Mouse (Mus musculus): ENCODE results near the gene Ndufa10. TPM values are rescaled to one million over a fixed set of nuclear protein-coding genes. Genes with fewer than 3 reads are reported as not detected.

Ndufa10 gene
- polyA plus RNA-seq, 1 experiment from 2014 or later = 210 TPM

DNA sequence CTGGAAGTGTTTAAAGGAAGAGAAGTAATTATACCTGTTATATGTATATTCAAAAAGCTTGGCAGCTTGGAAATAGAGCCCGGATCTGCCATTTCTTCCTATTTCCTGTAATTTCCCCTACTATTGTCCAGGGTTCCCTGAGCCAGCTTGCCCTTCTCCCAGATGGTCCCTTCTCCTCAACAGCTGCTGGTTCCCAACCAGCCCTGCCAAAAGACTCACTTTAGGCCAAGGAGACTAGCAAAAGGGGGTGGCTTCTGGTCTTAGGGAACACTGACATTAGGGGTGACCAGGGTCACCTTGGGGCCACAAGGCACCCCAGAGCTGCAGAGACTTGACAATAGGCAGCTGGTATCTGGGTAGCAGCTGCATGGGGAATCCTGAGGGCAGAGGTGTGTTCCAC, 38.7 kb downstream of the Ndufa10 start:
- WGBS (ENCODE audit: insufficient replicate concordance) = 74% methylated on average over 1 of the region's 1 CpGs
- no peaks in the 10 kb centered on the region for H3K4me1 ChIP-seq (ENCODE audit: insufficient read depth)

GRCm38 (mm10) chr1:92432791-92433190, 40.9 kb downstream of the Ndufa10 start:
- no peaks in the 10 kb centered on the region for H3K4me1 ChIP-seq (ENCODE audit: insufficient read depth)
- no peak for TF ChIP-seq EP300 (IDR thresholded peaks at IDR 0.05; ENCODE audit: low read depth)
- TF ChIP-seq CTCF (IDR thresholded peaks at IDR 0.05; ENCODE audit: low read depth) = no peak
- H3K9me3 ChIP-seq (ENCODE audit: low read length) = no peaks in the 10 kb centered on the region
- no peak overlapping the region for H3K27ac ChIP-seq (ENCODE audit: low read depth)
- no peak overlapping the region for H3K4me2 ChIP-seq (ENCODE audit: low read depth, low read length)
- H3K9ac ChIP-seq (replicated peaks) = no peak overlapping the region
- WGBS (ENCODE audit: insufficient replicate concordance) = 74% methylated on average over 9 of the region's 9 CpGs
- no peak for ATAC-seq
- DNase-seq = no peak
- H3K27me3 ChIP-seq (ENCODE audit: insufficient read depth, low read length) = no peaks in the 10 kb centered on the region
- no peak overlapping the region for H3K4me3 ChIP-seq (ENCODE audit: low read depth, low read length)
- no peaks in the 10 kb centered on the region for H3K36me3 ChIP-seq (replicated peaks; ENCODE audit: insufficient read depth, low read length)

More for the DNA sequence above, 38.7 kb downstream of the Ndufa10 start:
- DNase-seq (no peak), ATAC-seq (no peak)
- no peak overlapping the region for H3K4me3 ChIP-seq (ENCODE audit: low read depth, low read length)
- H3K36me3 ChIP-seq (replicated peaks; ENCODE audit: insufficient read depth, low read length) = peaks cover 5% of the 10 kb centered on the region; the same call in 1 of the 2 replicates
- TF ChIP-seq EP300 (IDR thresholded peaks at IDR 0.05; ENCODE audit: low read depth) (no peak), CTCF (IDR thresholded peaks at IDR 0.05; ENCODE audit: low read depth) (no peak)
- H3K9me3 ChIP-seq (ENCODE audit: low read length) = no peaks in the 10 kb centered on the region
- H3K4me2 ChIP-seq (ENCODE audit: low read depth, low read length) = no peak overlapping the region
- no peak overlapping the region for H3K9ac ChIP-seq (replicated peaks)
- H3K27me3 ChIP-seq (ENCODE audit: insufficient read depth, low read length) = no peaks in the 10 kb centered on the region
- H3K27ac ChIP-seq (ENCODE audit: low read depth) = no peak overlapping the region

GRCm38 (mm10) chr1:92432098-92432497, 41.6 kb downstream of the Ndufa10 start:
- no peak for TF ChIP-seq CTCF (IDR thresholded peaks at IDR 0.05; ENCODE audit: low read depth)
- TF ChIP-seq EP300 (IDR thresholded peaks at IDR 0.05; ENCODE audit: low read depth) = no peak
- Histone ChIP-seq H3K9me3 (ENCODE audit: low read length) (no peaks in the 10 kb centered on the region), H3K4me3 (ENCODE audit: low read depth, low read length) (no peak overlapping the region), H3K36me3 (replicated peaks; ENCODE audit: insufficient read depth, low read length) (no peaks in the 10 kb centered on the region), H3K27ac (ENCODE audit: low read depth) (no peak overlapping the region), H3K9ac (replicated peaks) (no peak overlapping the region), H3K27me3 (ENCODE audit: insufficient read depth, low read length) (no peaks in the 10 kb centered on the region), H3K4me2 (ENCODE audit: low read depth, low read length) (no peak overlapping the region), H3K4me1 (ENCODE audit: insufficient read depth) (no peaks in the 10 kb centered on the region)
- ATAC-seq (no peak), DNase-seq (no peak)
- 82% methylated on average over 4 of the region's 4 CpGs for WGBS (ENCODE audit: insufficient replicate concordance)

- no peaks in the 10 kb centered on the region for H3K9me3 ChIP-seq (ENCODE audit: low read length)
- no peaks in the 10 kb centered on the region for H3K4me1 ChIP-seq (ENCODE audit: insufficient read depth)
- no peaks in the 10 kb centered on the region for H3K27me3 ChIP-seq (ENCODE audit: insufficient read depth, low read length)
- H3K4me3 ChIP-seq (ENCODE audit: low read depth, low read length) = no peak overlapping the region
- H3K27ac ChIP-seq (ENCODE audit: low read depth) = no peak overlapping the region
- no peak overlapping the region for H3K9ac ChIP-seq (replicated peaks)
- ATAC-seq (no peak), DNase-seq (no peak)
- no peak for TF ChIP-seq EP300 (IDR thresholded peaks at IDR 0.05; ENCODE audit: low read depth)
- no peak for TF ChIP-seq CTCF (IDR thresholded peaks at IDR 0.05; ENCODE audit: low read depth)
- H3K4me2 ChIP-seq (ENCODE audit: low read depth, low read length) = no peak overlapping the region
- WGBS (ENCODE audit: insufficient replicate concordance) = 65% methylated on average over 3 of the region's 3 CpGs
- no peaks in the 10 kb centered on the region for H3K36me3 ChIP-seq (replicated peaks; ENCODE audit: insufficient read depth, low read length)
Measured at GRCm38 (mm10) chr1:92431420-92431819, 42.2 kb downstream of the Ndufa10 start.

DNA sequence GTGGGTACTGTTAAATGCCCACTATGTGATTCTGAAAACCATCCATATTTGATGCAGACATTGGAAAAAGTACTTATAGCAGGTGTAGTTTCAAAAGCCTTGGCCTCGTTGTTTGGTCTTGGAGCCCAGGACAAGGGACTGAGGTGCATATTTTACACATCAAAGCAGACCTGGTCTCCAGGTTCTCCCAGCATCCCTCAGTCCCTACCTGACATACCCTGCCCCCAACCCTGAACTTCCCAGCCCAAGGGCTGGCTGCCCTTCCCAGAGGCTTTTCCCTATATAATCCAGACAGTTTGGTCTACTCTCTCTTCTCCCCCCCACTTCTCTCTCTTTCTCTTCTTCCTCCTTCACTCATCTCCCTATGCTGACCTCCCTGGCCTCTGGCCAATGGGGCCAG, 42.7 kb downstream of the Ndufa10 start:
- no peak for ATAC-seq
- Histone ChIP-seq H3K27ac (ENCODE audit: low read depth) (no peak overlapping the region), H3K9ac (replicated peaks) (no peak overlapping the region), H3K9me3 (ENCODE audit: low read length) (no peaks in the 10 kb centered on the region), H3K27me3 (ENCODE audit: insufficient read depth, low read length) (no peaks in the 10 kb centered on the region), H3K4me3 (ENCODE audit: low read depth, low read length) (no peak overlapping the region), H3K4me1 (ENCODE audit: insufficient read depth) (no peaks in the 10 kb centered on the region), H3K4me2 (ENCODE audit: low read depth, low read length) (no peak overlapping the region), H3K36me3 (replicated peaks; ENCODE audit: insufficient read depth, low read length) (no peaks in the 10 kb centered on the region)
- no peak for TF ChIP-seq EP300 (IDR thresholded peaks at IDR 0.05; ENCODE audit: low read depth)
- no peak for DNase-seq
- 74% methylated on average over 1 of the region's 1 CpGs for WGBS (ENCODE audit: insufficient replicate concordance)

- no peak overlapping the region for H3K27ac ChIP-seq (ENCODE audit: low read depth)
- ATAC-seq (no peak), DNase-seq (no peak)
- TF ChIP-seq CTCF (IDR thresholded peaks at IDR 0.05; ENCODE audit: low read depth) (no peak), EP300 (IDR thresholded peaks at IDR 0.05; ENCODE audit: low read depth) (no peak)
- H3K36me3 ChIP-seq (replicated peaks; ENCODE audit: insufficient read depth, low read length) = no peaks in the 10 kb centered on the region
- no peaks in the 10 kb centered on the region for H3K4me1 ChIP-seq (ENCODE audit: insufficient read depth)
- 67% methylated on average over 7 of the region's 7 CpGs for WGBS (ENCODE audit: insufficient replicate concordance)
- no peak overlapping the region for H3K4me2 ChIP-seq (ENCODE audit: low read depth, low read length)
- no peaks in the 10 kb centered on the region for H3K9me3 ChIP-seq (ENCODE audit: low read length)
- no peaks in the 10 kb centered on the region for H3K27me3 ChIP-seq (ENCODE audit: insufficient read depth, low read length)
- H3K9ac ChIP-seq (replicated peaks) = no peak overlapping the region
- no peak overlapping the region for H3K4me3 ChIP-seq (ENCODE audit: low read depth, low read length)
Measured at GRCm38 (mm10) chr1:92424714-92425113, 48.9 kb downstream of the Ndufa10 start.

- Histone ChIP-seq H3K27ac (ENCODE audit: low read depth) (no peak overlapping the region), H3K4me1 (ENCODE audit: insufficient read depth) (no peaks in the 10 kb centered on the region), H3K4me3 (ENCODE audit: low read depth, low read length) (no peak overlapping the region), H3K36me3 (replicated peaks; ENCODE audit: insufficient read depth, low read length) (no peaks in the 10 kb centered on the region), H3K9me3 (ENCODE audit: low read length) (no peaks in the 10 kb centered on the region), H3K4me2 (ENCODE audit: low read depth, low read length) (no peak overlapping the region), H3K27me3 (ENCODE audit: insufficient read depth, low read length) (no peaks in the 10 kb centered on the region), H3K9ac (replicated peaks) (no peak overlapping the region)
- no peak for DNase-seq
- ATAC-seq = no peak
- WGBS (ENCODE audit: insufficient replicate concordance) = 64% methylated on average over 5 of the region's 5 CpGs
- TF ChIP-seq EP300 (IDR thresholded peaks at IDR 0.05; ENCODE audit: low read depth) (no peak), CTCF (IDR thresholded peaks at IDR 0.05; ENCODE audit: low read depth) (0 out of 2 replicates have a peak, but pooled peaks have one; percentile 18)
Measured at GRCm38 (mm10) chr1:92405131-92405530, 68.5 kb downstream of the Ndufa10 start.
